Mouse (Mus musculus): Measurements from ENCODE around the gene Epc2. TPM values are rescaled to one million over a fixed set of nuclear protein-coding genes. Genes with fewer than 3 reads are reported as not detected.

The Epc2 gene
- polyA plus RNA-seq, 1 experiment = 5.3 TPM

DNA sequence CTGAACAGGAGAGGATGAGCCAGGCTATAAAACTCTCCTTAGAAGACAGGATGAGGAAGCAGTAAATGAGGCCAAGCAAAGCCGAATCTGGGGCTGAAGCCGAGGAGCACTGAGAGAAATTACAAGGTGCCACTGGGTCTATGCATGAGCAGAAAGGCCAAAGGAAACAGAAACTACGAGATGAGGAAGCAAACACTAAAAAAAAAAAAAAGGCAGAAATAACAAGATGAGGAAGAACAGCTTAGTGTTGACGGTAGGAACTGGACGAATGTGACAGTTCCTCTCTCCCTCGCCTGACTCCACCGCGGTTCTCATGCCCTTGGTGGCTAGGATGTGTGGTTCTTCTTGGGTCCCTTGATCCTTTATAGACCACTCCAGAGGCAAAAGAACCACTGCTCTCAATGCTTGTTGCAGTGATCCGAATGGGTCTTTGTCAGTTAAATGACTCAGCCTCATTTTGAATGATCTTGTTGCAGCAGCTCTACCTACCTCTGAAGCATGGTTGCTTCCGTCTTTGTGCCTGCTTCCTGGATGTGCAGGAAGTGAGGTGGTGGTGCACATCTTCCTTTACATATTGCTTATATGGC lies 34.2 kb upstream of the Epc2 start:
- Histone ChIP-seq H3ac (ENCODE audit: control insufficient read depth, insufficient read length, low read depth) (no peak overlapping the region), H3K36me3 (ENCODE audit: control insufficient read depth, insufficient read depth) (no peaks in the 10 kb centered on the region), H3K79me2 (ENCODE audit: control insufficient read depth, insufficient read depth) (no peaks in the 10 kb centered on the region), H3K4me3 (ENCODE audit: insufficient read depth, poor library complexity, severe bottlenecking) (no peak overlapping the region), H3K79me3 (ENCODE audit: low read depth) (no peaks in the 10 kb centered on the region), H3K27me3 (ENCODE audit: control insufficient read depth, insufficient read depth, insufficient read length) (no peaks in the 10 kb centered on the region)
- TF ChIP-seq MYOG (IDR thresholded peaks at IDR 0.05; ENCODE audit: control insufficient read depth, extremely low read depth, insufficient read length) (no peak), MYOD1 (IDR thresholded peaks at IDR 0.05; ENCODE audit: control insufficient read depth, insufficient read length, low read depth) (no peak), CEBPB (IDR thresholded peaks at IDR 0.05; ENCODE audit: low read depth) (no peak), CTCF (IDR thresholded peaks at IDR 0.05; ENCODE audit: control insufficient read depth, insufficient read depth, insufficient read length) (no peak), FOSL1 (IDR thresholded peaks at IDR 0.05; ENCODE audit: insufficient read depth, low read length, poor library complexity, severe bottlenecking) (no peak), MAX (IDR thresholded peaks at IDR 0.05) (no peak), USF1 (IDR thresholded peaks at IDR 0.05; ENCODE audit: low read depth) (no peak)

DNA sequence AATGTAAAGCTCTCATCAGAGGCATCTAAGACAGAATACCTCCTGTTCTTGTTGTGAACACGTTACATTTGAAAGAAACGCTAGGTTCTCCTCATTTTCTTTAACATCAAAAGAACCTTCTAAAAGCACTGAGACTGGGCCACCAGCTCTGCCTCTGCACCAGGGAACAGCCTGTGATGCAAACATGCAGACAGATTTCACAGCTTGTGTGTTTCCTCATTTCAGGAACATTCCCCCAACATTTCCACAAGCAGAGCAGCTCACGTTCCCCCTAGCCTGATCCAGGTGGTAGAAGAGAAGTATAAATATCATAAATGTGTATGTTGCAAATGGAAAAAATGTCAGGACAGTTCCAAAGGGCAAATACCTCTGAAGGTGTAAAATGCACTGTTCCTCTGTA lies 30.9 kb upstream of the Epc2 start:
- Histone ChIP-seq H3K27me3 (ENCODE audit: control insufficient read depth, insufficient read depth, insufficient read length) (no peaks in the 10 kb centered on the region), H3K79me3 (ENCODE audit: low read depth) (no peaks in the 10 kb centered on the region), H3ac (ENCODE audit: control insufficient read depth, insufficient read length, low read depth) (no peak overlapping the region), H3K79me2 (ENCODE audit: control insufficient read depth, insufficient read depth) (no peaks in the 10 kb centered on the region), H3K36me3 (ENCODE audit: control insufficient read depth, insufficient read depth) (no peaks in the 10 kb centered on the region), H3K4me3 (ENCODE audit: insufficient read depth, poor library complexity, severe bottlenecking) (no peak overlapping the region)
- no peak for TF ChIP-seq FOSL1 (IDR thresholded peaks at IDR 0.05; ENCODE audit: insufficient read depth, low read length, poor library complexity, severe bottlenecking)
- no peak for TF ChIP-seq MAX (IDR thresholded peaks at IDR 0.05)
- TF ChIP-seq MYOD1 (IDR thresholded peaks at IDR 0.05; ENCODE audit: control insufficient read depth, insufficient read length, low read depth) = no peak
- no peak for TF ChIP-seq USF1 (IDR thresholded peaks at IDR 0.05; ENCODE audit: low read depth)
- TF ChIP-seq CEBPB (IDR thresholded peaks at IDR 0.05; ENCODE audit: low read depth) = no peak
- TF ChIP-seq CTCF (IDR thresholded peaks at IDR 0.05; ENCODE audit: control insufficient read depth, insufficient read depth, insufficient read length) = no peak
- no peak for TF ChIP-seq MYOG (IDR thresholded peaks at IDR 0.05; ENCODE audit: control insufficient read depth, extremely low read depth, insufficient read length)

DNA sequence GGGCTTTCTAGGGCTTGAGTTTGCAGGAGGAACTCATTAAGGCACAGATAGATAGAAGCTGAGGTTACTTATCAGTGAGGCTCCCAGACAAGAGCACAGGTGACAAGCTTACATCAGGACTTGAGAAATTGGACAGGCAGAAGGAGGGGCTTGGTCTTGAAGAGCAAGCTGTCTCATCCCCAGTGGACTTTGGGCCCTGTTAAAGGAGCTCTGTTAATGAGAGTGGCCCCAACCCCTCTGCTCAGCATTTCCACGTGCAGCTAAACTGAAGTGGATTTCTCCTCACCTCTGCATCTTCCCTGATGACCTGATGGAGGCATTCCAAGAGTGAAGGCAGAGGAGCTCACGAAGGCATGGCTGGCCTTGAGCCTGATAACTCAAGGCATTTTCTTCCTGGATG lies 27.4 kb upstream of the Epc2 start:
- TF ChIP-seq MYOD1 (IDR thresholded peaks at IDR 0.05; ENCODE audit: control insufficient read depth, insufficient read length, low read depth) (no peak), USF1 (IDR thresholded peaks at IDR 0.05; ENCODE audit: low read depth) (no peak), CEBPB (IDR thresholded peaks at IDR 0.05; ENCODE audit: low read depth) (no peak), FOSL1 (IDR thresholded peaks at IDR 0.05; ENCODE audit: insufficient read depth, low read length, poor library complexity, severe bottlenecking) (no peak), MAX (IDR thresholded peaks at IDR 0.05) (no peak), CTCF (IDR thresholded peaks at IDR 0.05; ENCODE audit: control insufficient read depth, insufficient read depth, insufficient read length) (no peak), MYOG (IDR thresholded peaks at IDR 0.05; ENCODE audit: control insufficient read depth, extremely low read depth, insufficient read length) (no peak)
- Histone ChIP-seq H3K27me3 (ENCODE audit: control insufficient read depth, insufficient read depth, insufficient read length) (no peaks in the 10 kb centered on the region), H3K79me3 (ENCODE audit: low read depth) (no peaks in the 10 kb centered on the region), H3K79me2 (ENCODE audit: control insufficient read depth, insufficient read depth) (no peaks in the 10 kb centered on the region), H3K36me3 (ENCODE audit: control insufficient read depth, insufficient read depth) (no peaks in the 10 kb centered on the region), H3K4me3 (ENCODE audit: insufficient read depth, poor library complexity, severe bottlenecking) (no peak overlapping the region), H3ac (ENCODE audit: control insufficient read depth, insufficient read length, low read depth) (no peak overlapping the region)

GRCm38 (mm10) chr2:49424788-49425187 lies 26.5 kb upstream of the Epc2 start:
- no peak for TF ChIP-seq MYOD1 (IDR thresholded peaks at IDR 0.05; ENCODE audit: control insufficient read depth, insufficient read length, low read depth)
- TF ChIP-seq FOSL1 (IDR thresholded peaks at IDR 0.05; ENCODE audit: insufficient read depth, low read length, poor library complexity, severe bottlenecking) = no peak
- no peak for TF ChIP-seq CTCF (IDR thresholded peaks at IDR 0.05; ENCODE audit: control insufficient read depth, insufficient read depth, insufficient read length)
- TF ChIP-seq CEBPB (IDR thresholded peaks at IDR 0.05; ENCODE audit: low read depth) = no peak
- Histone ChIP-seq H3K79me3 (ENCODE audit: low read depth) (no peaks in the 10 kb centered on the region), H3K36me3 (ENCODE audit: control insufficient read depth, insufficient read depth) (no peaks in the 10 kb centered on the region), H3ac (ENCODE audit: control insufficient read depth, insufficient read length, low read depth) (no peak overlapping the region), H3K79me2 (ENCODE audit: control insufficient read depth, insufficient read depth) (no peaks in the 10 kb centered on the region), H3K27me3 (ENCODE audit: control insufficient read depth, insufficient read depth, insufficient read length) (no peaks in the 10 kb centered on the region), H3K4me3 (ENCODE audit: insufficient read depth, poor library complexity, severe bottlenecking) (no peak overlapping the region)

- Histone ChIP-seq H3K79me2 (ENCODE audit: control insufficient read depth, insufficient read depth) (no peaks in the 10 kb centered on the region), H3K36me3 (ENCODE audit: control insufficient read depth, insufficient read depth) (no peaks in the 10 kb centered on the region), H3K79me3 (ENCODE audit: low read depth) (no peaks in the 10 kb centered on the region), H3K27me3 (ENCODE audit: control insufficient read depth, insufficient read depth, insufficient read length) (no peaks in the 10 kb centered on the region), H3K4me3 (ENCODE audit: insufficient read depth, poor library complexity, severe bottlenecking) (no peak overlapping the region), H3ac (ENCODE audit: control insufficient read depth, insufficient read length, low read depth) (no peak overlapping the region)
- TF ChIP-seq MAX (IDR thresholded peaks at IDR 0.05) = no peak
- no peak for TF ChIP-seq USF1 (IDR thresholded peaks at IDR 0.05; ENCODE audit: low read depth)
- TF ChIP-seq CTCF (IDR thresholded peaks at IDR 0.05; ENCODE audit: control insufficient read depth, insufficient read depth, insufficient read length) = no peak
- TF ChIP-seq CEBPB (IDR thresholded peaks at IDR 0.05; ENCODE audit: low read depth) = no peak
- no peak for TF ChIP-seq MYOG (IDR thresholded peaks at IDR 0.05; ENCODE audit: control insufficient read depth, extremely low read depth, insufficient read length)
- TF ChIP-seq MYOD1 (IDR thresholded peaks at IDR 0.05; ENCODE audit: control insufficient read depth, insufficient read length, low read depth) = no peak
- TF ChIP-seq FOSL1 (IDR thresholded peaks at IDR 0.05; ENCODE audit: insufficient read depth, low read length, poor library complexity, severe bottlenecking) = no peak
Measured at GRCm38 (mm10) chr2:49426175-49426574, 25.1 kb upstream of the Epc2 start.

GRCm38 (mm10) chr2:49431015-49431414 lies 20.3 kb upstream of the Epc2 start:
- no peaks in the 10 kb centered on the region for H3K79me2 ChIP-seq (ENCODE audit: control insufficient read depth, insufficient read depth)
- H3K79me3 ChIP-seq (ENCODE audit: low read depth) = no peaks in the 10 kb centered on the region
- H3ac ChIP-seq (ENCODE audit: control insufficient read depth, insufficient read length, low read depth) = no peak overlapping the region
- H3K27me3 ChIP-seq (ENCODE audit: control insufficient read depth, insufficient read depth, insufficient read length) = no peaks in the 10 kb centered on the region
- no peak for TF ChIP-seq USF1 (IDR thresholded peaks at IDR 0.05; ENCODE audit: low read depth)
- TF ChIP-seq FOSL1 (IDR thresholded peaks at IDR 0.05; ENCODE audit: insufficient read depth, low read length, poor library complexity, severe bottlenecking) = no peak
- TF ChIP-seq CTCF (IDR thresholded peaks at IDR 0.05; ENCODE audit: control insufficient read depth, insufficient read depth, insufficient read length) = no peak
- no peak for TF ChIP-seq MYOG (IDR thresholded peaks at IDR 0.05; ENCODE audit: control insufficient read depth, extremely low read depth, insufficient read length)
- TF ChIP-seq MYOD1 (IDR thresholded peaks at IDR 0.05; ENCODE audit: control insufficient read depth, insufficient read length, low read depth) = no peak
- no peak for TF ChIP-seq MAX (IDR thresholded peaks at IDR 0.05)
- no peak for TF ChIP-seq CEBPB (IDR thresholded peaks at IDR 0.05; ENCODE audit: low read depth)
- H3K4me3 ChIP-seq (ENCODE audit: insufficient read depth, poor library complexity, severe bottlenecking) = no peak overlapping the region
- H3K36me3 ChIP-seq (ENCODE audit: control insufficient read depth, insufficient read depth) = no peaks in the 10 kb centered on the region

Data from C2C12 (cell line).